Mouse (Mus musculus) cerebellum, adult 11-12 months (tissue): ENCODE measurements at regions not wholly inside any gene's neighbourhood (a gene's known extent, or its start where the extent isn't known, plus 50 kb on each side); places are given as distances from the start of the nearest gene placed in this dataset.

ENCODE experiments used
- DNase-seq: peaks from one replicate; pipeline ENCODE4 v3.0.0; 2022

DNA sequence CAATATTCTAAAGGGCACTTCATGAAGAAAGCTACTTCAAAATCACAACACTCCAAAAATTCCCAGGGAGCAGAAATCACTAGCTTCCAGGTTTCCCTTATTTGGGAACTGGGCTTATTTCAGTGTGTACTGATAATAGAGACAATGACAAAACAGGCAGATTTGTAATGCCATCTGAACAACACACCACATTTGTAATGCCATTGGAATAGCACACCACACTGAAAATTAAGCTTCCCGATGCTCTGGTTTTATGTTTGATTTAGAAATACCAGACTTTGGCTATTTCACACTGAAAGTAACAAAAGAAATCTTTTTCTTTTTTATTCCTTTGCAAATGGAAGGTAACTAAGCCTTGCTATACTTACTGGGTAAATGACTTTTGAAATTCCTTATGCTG, 343.5 kb upstream of the Cdh20 start:
- DNase-seq: no peak

- DNase-seq: no peak
Observed at GRCm38 (mm10) chr1:104425307-104425706, 343.0 kb upstream of the Cdh20 start.

GRCm38 (mm10) chr1:104449678-104450077, 318.7 kb upstream of the Cdh20 start:
- no peak for DNase-seq

GRCm38 (mm10) chr1:104468571-104468970, 299.8 kb upstream of the Cdh20 start:
- DNase-seq: peak; percentile 16

- DNase-seq: no peak
Observed at GRCm38 (mm10) chr1:104479757-104480156, 288.6 kb upstream of the Cdh20 start.
